Mouse (Mus musculus): ENCODE measurements around the gene Bhlha15. TPM values are rescaled to one million over a fixed set of nuclear protein-coding genes. Genes with fewer than 3 reads are reported as not detected.
A peak's percentile ranks its signal among the peaks of the same experiment; 100 is the strongest.

Gene Bhlha15
- under 1 TPM; 0.32 to 0.40 TPM for total RNA-seq (2021)
- long read RNA-seq, experiment 1 = 0 reads
- long read RNA-seq, experiment 2 = 0 reads

DNA sequence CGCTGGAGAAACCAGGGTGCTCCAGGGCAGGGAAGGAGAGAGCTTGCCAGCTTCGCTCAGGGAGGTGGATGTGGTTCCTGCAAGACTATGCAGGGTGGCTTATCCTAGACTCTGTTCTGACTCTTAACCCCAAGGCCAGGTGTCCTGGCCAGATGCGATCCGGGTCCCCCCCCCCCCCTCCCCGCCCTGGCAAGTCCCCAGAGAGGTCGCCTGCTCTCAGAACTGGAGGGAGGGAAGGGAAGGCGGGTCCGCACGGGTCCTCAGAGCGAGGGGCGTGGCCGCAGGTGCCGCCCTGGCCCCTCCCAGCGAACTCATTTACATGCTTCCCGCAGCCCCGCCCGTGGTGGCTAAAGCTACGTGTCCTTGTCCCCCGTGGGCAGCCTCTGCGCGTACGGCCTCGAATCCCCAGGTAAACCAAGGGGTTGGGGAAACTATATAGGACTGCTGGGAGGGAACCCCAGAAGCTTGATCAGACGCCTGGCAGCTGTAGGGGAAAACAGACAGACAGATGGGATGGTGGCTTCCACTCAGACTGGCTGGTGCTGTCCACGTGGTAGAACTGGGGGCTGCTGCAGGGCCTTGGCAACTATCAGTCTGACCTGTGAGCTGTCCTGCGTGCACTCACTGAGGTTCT, at the start of gene Bhlha15:
TSS of gene Bhlha15 (plus strand) at position 337 of the 634 bp plus-strand sequence.
- DNase-seq (ENCODE audit: low spot score in 2 of 2) = peak; percentile 51 to 56

- no peak for DNase-seq (ENCODE audit: low spot score in 2 of 2)
Observed at GRCm38 (mm10) chr5:144143531-144143930, 46.6 kb upstream of the Bhlha15 start.

- no peak for DNase-seq (ENCODE audit: low spot score in 2 of 2)
Observed at GRCm38 (mm10) chr5:144146898-144147297, 43.2 kb upstream of the Bhlha15 start.

- no peak for DNase-seq (ENCODE audit: low spot score in 2 of 2)
Observed at GRCm38 (mm10) chr5:144149530-144149929, 40.6 kb upstream of the Bhlha15 start.

- no peak for DNase-seq (ENCODE audit: low spot score in 2 of 2)
Observed at GRCm38 (mm10) chr5:144151270-144151669, 38.8 kb upstream of the Bhlha15 start.

GRCm38 (mm10) chr5:144154528-144154927, 35.6 kb upstream of the Bhlha15 start:
- DNase-seq (ENCODE audit: low spot score in 2 of 2) = peak; percentile 54 to 67

- peak; percentile 58 to 70 for DNase-seq (ENCODE audit: low spot score in 2 of 2)
Observed at GRCm38 (mm10) chr5:144158604-144159003, 31.5 kb upstream of the Bhlha15 start.

- no peak for DNase-seq (ENCODE audit: low spot score in 2 of 2)
Observed at GRCm38 (mm10) chr5:144159137-144159536, 30.9 kb upstream of the Bhlha15 start.

GRCm38 (mm10) chr5:144162080-144162812, 27.8 kb upstream of the Bhlha15 start:
- DNase-seq (ENCODE audit: low spot score in 2 of 2) = no peak

GRCm38 (mm10) chr5:144162813-144163517, 27.1 kb upstream of the Bhlha15 start:
- no peak for DNase-seq (ENCODE audit: low spot score in 2 of 2)

GRCm38 (mm10) chr5:144165756-144166155, 24.3 kb upstream of the Bhlha15 start:
- DNase-seq (ENCODE audit: low spot score in 2 of 2) = no peak

DNA sequence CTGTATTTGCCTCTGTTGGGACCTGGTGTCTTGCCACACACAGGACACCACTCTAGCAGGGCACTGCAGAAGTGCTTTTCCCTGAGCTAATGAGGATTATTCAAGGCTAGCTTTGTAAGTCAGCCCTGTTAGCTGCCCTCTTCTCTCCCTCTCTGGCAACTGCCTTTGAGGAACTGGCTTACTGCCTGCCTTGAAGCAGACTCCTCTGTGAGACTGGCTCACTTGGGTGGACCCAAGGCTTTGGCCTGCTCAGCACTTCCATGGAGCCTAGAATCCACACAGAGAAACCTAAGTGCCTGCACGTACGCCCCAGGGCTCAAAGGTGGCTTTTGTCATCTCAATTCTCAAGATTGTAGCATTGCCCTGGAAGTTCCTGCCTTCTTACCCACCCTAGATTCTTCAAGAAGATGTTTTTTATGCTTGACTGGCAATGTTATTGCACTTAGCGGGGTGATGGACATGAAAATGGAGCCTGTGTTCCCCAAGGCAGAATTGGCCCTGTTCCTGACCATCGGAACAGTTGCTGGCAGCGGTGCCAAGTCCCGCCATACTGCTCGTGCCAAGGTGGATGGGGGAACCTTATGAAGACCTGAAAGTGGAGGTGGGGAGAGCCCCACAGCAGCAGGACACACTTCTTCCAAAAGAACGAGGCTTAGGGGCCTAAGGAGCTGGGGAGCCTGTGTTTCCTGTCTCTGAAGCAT, 20.7 kb upstream of the Bhlha15 start:
- DNase-seq (ENCODE audit: low spot score in 2 of 2) = no peak

DNA sequence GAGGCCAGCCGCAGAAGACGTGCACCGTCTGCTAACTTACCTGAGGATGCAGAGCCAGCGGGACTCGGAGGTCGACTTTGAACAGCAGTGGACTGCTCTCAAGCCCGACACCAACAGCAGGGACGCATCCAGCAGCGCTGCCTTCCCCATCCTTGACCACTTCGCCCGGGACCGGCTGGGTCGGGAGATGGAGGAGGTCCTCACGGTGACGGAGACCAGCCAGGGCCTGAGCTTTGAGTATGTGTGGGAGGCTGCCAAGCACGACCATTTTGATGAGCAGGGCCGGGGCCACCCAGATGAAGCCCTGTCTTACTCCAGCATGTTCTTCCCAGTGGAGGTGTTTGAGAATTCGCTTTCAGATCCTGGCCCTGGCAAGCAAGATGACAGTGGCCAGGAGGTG, 16.4 kb upstream of the Bhlha15 start:
- DNase-seq (ENCODE audit: low spot score in 2 of 2) = no peak

GRCm38 (mm10) chr5:144178216-144178615, 11.9 kb upstream of the Bhlha15 start:
- DNase-seq (ENCODE audit: low spot score in 2 of 2) = no peak

GRCm38 (mm10) chr5:144181249-144181648, 8.8 kb upstream of the Bhlha15 start:
- DNase-seq (ENCODE audit: low spot score in 2 of 2) = no peak

- no peak for DNase-seq (ENCODE audit: low spot score in 2 of 2)
Observed at GRCm38 (mm10) chr5:144182542-144183247, 7.4 kb upstream of the Bhlha15 start.

- DNase-seq (ENCODE audit: low spot score in 2 of 2) = no peak
Observed at GRCm38 (mm10) chr5:144183248-144183559, 6.9 kb upstream of the Bhlha15 start.

DNA sequence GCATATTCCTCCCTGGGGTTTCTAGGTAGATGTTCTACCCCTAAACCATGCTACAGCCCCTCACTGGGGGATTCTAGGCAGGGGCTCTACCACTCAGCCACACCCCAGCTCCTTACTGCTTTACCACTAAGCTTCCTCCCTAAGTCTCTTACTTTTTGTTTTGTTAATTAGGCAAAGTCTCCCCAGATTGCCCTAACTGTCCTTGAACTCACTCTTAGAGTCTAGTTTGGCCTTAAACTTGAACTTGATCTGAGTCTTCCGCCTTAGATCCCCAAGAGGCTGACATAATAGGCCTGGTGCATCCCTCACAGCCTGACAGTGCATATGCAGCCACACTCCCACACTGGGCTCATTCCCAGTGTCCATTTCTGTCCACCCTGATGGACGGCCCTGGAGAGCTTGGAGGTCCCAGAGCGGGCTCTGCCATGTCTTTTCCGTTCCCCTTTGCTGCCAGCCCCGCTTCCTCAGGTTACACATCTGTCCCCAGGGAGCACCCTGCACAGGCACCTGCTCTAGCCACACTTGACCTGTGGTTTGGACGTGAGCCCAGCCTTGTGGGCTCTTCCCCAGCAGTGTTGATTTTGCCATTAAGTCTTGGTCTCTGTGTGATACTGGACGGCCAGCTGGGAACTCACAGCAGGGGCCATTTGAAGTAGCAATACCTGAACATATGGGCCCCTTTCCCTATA, 6.3 kb upstream of the Bhlha15 start:
- DNase-seq (ENCODE audit: low spot score in 2 of 2) = no peak

DNA sequence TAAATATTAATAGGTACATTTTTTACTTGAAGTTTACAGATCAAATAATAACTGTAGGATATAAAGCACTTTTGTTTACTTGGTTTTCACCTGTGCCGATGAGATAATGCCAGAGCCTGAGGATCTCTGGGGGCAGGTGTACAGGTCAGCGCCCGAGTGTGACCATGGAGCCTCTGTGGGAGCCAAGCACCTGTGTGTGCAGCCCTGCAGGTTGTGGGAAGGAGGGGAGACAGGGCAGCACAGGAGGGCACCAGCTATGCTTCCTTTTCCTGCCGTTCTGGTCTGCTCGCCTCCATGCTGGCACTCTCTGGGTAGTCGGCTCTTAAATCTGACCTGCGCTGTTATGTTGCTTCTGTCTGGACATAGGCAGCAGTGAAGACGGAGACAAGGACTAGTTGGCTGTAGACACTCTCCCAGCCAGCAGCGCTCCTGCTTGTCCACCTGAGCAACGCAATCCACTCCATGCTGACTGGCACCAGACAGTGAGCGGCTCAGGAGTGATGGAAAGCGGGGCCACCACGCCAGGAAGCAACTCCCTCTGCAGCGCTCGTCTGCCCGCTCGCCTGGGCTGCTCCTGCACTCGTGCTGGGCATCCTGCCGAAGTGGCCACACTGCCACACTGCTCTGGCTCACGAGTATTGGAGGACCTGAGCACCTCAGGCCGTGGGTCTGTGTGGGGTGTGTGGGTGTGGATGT, 5.6 kb upstream of the Bhlha15 start:
- DNase-seq (ENCODE audit: low spot score in 2 of 2) = no peak

DNA sequence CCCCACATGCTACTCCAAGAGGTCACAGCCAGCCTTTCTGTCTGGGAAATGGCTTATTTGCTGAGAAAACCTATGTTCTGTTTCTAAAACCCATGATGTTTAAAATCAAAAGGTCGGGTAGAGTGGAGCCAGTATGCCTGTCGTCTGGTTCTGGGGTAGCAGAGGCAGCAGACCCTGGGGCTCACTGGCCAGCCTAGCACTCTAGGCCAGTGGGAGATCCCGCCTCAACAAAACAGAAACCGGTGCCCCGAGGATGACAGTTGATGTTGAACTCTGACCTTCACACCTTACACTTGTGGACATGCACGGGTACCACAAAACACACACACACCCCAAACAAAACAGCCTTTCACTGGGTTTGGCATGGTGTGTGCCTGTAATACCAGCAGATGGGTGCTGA, 1.7 kb upstream of the Bhlha15 start:
- DNase-seq (ENCODE audit: low spot score in 2 of 2) = no peak

All from adrenal gland, adult 18-20 months (tissue).